In genomic region chr5:75835556-75835961, GRCm38 (mm10) we compare ENCODE assay signal across 8 mouse cellular contexts.
A peak's percentile ranks its signal among the peaks of the same experiment; 100 is the strongest.
DNase-seq lines count a peak whose midpoint lies in the region; ATAC-seq and TF ChIP-seq lines count a peak whose summit lies in the region.

No protein-coding gene starts in this region.

- H3K4me1 ChIP-seq in embryonic facial prominence, embryonic 14.5 days (ENCODE audit: control insufficient read depth, insufficient read depth, low read length), result peaks cover 7% of the 10 kb centered on the region; the same call in 1 of the 2 replicates
- H3K4me1 ChIP-seq in lung, embryonic 14.5 days (ENCODE audit: insufficient read depth), result no peaks in the 10 kb centered on the region
- H3K4me1 ChIP-seq in olfactory bulb, adult 2 months (ENCODE audit: control insufficient read depth, insufficient read depth, low read length), result peaks cover 6% of the 10 kb centered on the region; the same call in 1 of the 2 replicates

- peak; percentile 19 to 26 for DNase-seq in right cerebral cortex, adult 2 months (ENCODE audit: low spot score in 2 of 2)
- no peak for DNase-seq in right cerebral cortex, postnatal 14 days
- peak; percentile 81 for DNase-seq in embryonic facial prominence, embryonic 14.5 days (ENCODE audit: low spot score)
- DNase-seq in heart, postnatal 14 days, result peak; percentile 61
- peak; percentile 81 for DNase-seq in kidney, postnatal 14 days
- peak; percentile 80 for DNase-seq in lung, embryonic 14.5 days

- peak overlapping the region; percentile 18 for H3K4me3 ChIP-seq in embryonic facial prominence, embryonic 14.5 days (ENCODE audit: low read depth, low read length)
- peak overlapping the region; percentile 24 for H3K4me3 ChIP-seq in lung, embryonic 14.5 days (ENCODE audit: low read depth, low read length)
- H3K4me3 ChIP-seq in olfactory bulb, adult 2 months (ENCODE audit: insufficient read depth, low read depth, low read length), result 0 out of 2 replicates have a peak overlapping the region, but pooled peaks have one; percentile 0

- intact Hi-C loops in heart, postnatal 14 days (cut with DNase I), result no loop called here

- H3K9me3 ChIP-seq in embryonic facial prominence, embryonic 14.5 days (ENCODE audit: control insufficient read depth, low read length), result no peaks in the 10 kb centered on the region
- H3K9me3 ChIP-seq in lung, embryonic 14.5 days (ENCODE audit: low read depth, low read length), result no peaks in the 10 kb centered on the region

- H3K9ac ChIP-seq in embryonic facial prominence, embryonic 14.5 days (ENCODE audit: low read depth, low read length), result peak overlapping the region; percentile 23; the same call in 1 of the 2 replicates
- H3K9ac ChIP-seq in lung, embryonic 14.5 days, result peak overlapping the region; percentile 26

- ATAC-seq in embryonic facial prominence, embryonic 14.5 days (ENCODE audit: low read depth), result peak; percentile 67
- ATAC-seq in lung, embryonic 14.5 days (ENCODE audit: insufficient read depth), result peak; percentile 86
- ATAC-seq in activated CD4-positive, CD25-positive, alpha-beta regulatory T cell, adult 4 months, result no peak

- peak overlapping the region; percentile 35 for H3K27ac ChIP-seq in embryonic facial prominence, embryonic 14.5 days (replicated peaks; ENCODE audit: low read depth, low read length)
- peak overlapping the region; percentile 4 for H3K27ac ChIP-seq in lung, embryonic 14.5 days (ENCODE audit: low read depth)
- no peak overlapping the region for H3K27ac ChIP-seq in olfactory bulb, adult 2 months (ENCODE audit: insufficient read depth, low read depth, low read length)

- TF ChIP-seq CTCF in lung, embryonic 14.5 days (IDR thresholded peaks at IDR 0.05; ENCODE audit: low read depth), result no peak
- no peak for TF ChIP-seq CTCF in olfactory bulb, adult 2 months (IDR thresholded peaks at IDR 0.05; ENCODE audit: insufficient read depth, low read depth, low read length)

- no peak for TF ChIP-seq POLR2A in olfactory bulb, adult 2 months (IDR thresholded peaks at IDR 0.05; ENCODE audit: insufficient read depth, low read depth, low read length)

- H3K27me3 ChIP-seq in embryonic facial prominence, embryonic 14.5 days (replicated peaks; ENCODE audit: control insufficient read depth, insufficient read depth, low read length), result no peaks in the 10 kb centered on the region
- H3K27me3 ChIP-seq in lung, embryonic 14.5 days (ENCODE audit: insufficient read depth, low read length), result no peaks in the 10 kb centered on the region

- no peaks in the 10 kb centered on the region for H3K36me3 ChIP-seq in embryonic facial prominence, embryonic 14.5 days (ENCODE audit: control insufficient read depth, insufficient read depth, low read length)
- H3K36me3 ChIP-seq in lung, embryonic 14.5 days (ENCODE audit: insufficient read depth), result no peaks in the 10 kb centered on the region

- H3K4me2 ChIP-seq in embryonic facial prominence, embryonic 14.5 days (ENCODE audit: low read depth, low read length), result peak overlapping the region; percentile 52
- H3K4me2 ChIP-seq in lung, embryonic 14.5 days, result peak overlapping the region; percentile 64

- whole genome bisulfite sequencing in embryonic facial prominence, embryonic 14.5 days, result 28% methylated on average over 20 of the region's 20 CpGs
- 12% methylated on average over 20 of the region's 20 CpGs for WGBS in lung, embryonic 14.5 days
- 38% methylated on average over 20 of the region's 20 CpGs for WGBS in olfactory bulb, adult 2 months
